Mouse (Mus musculus) adrenal gland, postnatal 25 days (tissue): ENCODE measurements around the gene Slc35f2. TPM values are rescaled to one million over a fixed set of nuclear protein-coding genes. Genes with fewer than 3 reads are reported as not detected.

Experiments used
- DNase-seq: peaks from one replicate; pipeline ENCODE4 v3.0.0; 2021; ENCODE audit warnings: mixed read lengths
- long read RNA-seq: library from polyadenylated mRNA; stranded (forward); transcript quantifications from one replicate; pipeline ENCODE4 v2.0.0, GENCODE M21; 2021
- total RNA-seq: library from RNA; stranded (reverse); gene quantifications from 2 replicates; pipeline ENCODE4 v1.2.3, GENCODE M21; 2021

The Slc35f2 gene
- total RNA-seq = 1.0 TPM in 1 of 2 replicates, not detected in the other
- long read RNA-seq, partial matches to known transcripts = 1 of 1 reads
- long read RNA-seq, other reads (novel, unspliced or antisense) = 0 of 1 reads

DNA sequence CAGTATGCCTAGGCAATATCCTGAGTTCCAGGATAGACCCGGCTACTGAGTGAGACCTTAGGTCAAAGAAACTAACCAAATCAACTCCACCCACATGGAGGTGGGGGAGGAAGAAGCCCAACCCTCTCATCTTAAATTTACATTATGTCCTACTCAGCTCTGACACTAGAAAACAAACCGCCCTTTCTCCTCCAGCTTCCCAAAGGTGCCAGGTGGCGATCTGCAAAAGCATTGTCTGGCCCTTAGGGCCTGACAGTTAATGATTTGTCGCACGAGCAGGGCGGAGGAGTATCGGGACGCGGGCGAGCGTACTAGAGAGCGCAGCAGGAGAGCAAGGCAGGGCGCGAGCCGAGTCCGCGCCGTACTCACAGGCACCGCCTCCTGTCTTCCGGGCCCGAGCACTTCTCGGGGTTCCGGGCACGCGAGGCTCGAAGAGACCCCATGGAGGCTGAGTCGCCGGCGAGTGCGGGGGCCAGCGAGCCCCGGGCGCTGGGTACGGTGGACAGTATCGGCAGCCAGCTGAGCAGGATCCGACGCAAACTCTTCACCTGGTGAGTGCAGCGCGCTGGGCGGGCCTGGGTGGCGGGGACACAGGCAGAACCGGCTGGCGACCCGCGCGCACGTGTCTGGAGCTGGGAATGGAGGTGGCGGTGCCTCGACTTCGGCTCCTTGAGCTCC, at the start of gene Slc35f2:
TSS of gene Slc35f2 (plus strand) at position 195 of the 678 bp plus-strand sequence.
- peak; percentile 22 for DNase-seq

DNA sequence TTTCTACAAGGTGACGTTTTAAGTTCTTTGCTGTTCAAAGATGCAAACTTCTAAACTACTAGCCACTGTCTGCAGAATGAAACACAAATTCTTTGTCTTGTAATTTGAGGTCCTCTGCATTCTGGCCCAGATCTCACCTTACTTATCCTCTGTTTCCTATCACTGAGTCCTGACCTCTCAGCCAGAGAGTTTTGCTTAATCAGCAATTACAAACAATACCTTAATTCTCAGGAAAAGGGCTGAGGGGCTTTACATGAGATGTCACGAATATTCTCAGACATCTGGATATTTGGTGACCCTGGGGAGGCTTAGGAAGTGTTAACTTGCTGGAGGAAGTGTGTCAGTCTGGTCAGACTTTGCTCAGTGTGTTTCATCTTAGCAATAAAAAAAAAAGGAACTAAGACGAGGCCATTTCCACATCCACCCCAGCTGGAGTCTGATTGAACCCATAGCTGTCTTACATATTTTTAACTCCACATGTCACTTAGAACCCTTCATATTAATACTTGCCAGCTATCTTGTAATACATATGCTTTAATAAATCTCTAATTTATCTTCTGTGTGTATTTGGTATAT, 30.4 kb upstream of the Slc35f2 start:
- DNase-seq = no peak

DNA sequence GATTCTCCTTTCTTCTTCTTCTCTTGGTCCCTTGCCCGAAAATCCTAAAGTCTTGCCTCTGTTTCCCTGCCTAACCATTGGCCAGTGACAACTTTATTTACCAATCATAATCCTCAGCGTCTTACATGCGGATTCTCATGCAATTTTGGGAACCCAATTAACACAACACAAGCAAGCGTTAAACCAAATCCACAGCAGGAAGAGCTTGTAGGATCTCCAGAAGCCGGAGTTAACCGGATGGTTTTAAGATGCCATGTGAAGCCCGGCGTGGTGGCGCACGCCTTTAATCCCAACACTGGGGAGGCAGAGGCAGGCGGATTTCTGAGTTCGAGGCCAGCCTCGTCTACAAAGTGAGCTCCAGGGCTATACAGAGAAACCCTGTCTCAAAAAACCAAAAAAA, 20.9 kb upstream of the Slc35f2 start:
- no peak for DNase-seq

DNA sequence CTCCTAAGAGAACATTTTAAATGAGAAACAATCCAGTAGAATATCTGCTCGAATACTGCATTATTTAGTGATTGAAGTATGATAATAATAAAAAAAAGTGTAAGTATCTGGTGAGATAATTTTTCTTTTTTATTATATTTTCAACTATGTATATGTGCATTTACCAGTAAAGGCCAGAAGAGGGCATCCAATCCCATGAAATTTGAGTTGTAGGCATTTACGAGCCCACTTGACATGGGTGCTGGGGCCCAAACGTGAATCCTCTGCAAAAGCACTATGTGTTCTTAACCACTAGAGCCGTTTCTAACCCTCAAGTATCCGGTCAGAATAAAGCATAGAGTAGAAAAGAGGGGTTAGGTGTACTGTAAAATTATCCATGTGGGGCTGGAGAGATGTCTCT, 20.4 kb upstream of the Slc35f2 start:
- no peak for DNase-seq

DNA sequence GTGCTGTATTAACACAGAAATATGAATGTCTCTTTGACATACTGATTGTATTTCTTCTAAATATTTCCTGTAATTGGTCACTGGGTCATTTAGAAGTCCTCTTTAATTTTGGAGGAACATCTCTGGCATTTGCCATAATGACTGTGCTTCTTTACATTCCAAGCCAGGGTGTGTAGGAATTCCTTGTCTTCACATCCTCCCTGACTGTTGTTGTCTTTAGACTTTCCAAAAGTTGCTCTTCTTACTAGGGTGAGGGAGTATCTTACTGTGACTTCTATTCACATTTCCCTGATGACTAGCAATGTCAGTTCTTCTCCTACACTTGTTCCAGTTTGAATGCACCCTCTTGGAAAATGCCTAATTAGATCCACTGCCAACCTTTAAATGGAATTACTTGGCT, 16.5 kb upstream of the Slc35f2 start:
- no peak for DNase-seq

DNA sequence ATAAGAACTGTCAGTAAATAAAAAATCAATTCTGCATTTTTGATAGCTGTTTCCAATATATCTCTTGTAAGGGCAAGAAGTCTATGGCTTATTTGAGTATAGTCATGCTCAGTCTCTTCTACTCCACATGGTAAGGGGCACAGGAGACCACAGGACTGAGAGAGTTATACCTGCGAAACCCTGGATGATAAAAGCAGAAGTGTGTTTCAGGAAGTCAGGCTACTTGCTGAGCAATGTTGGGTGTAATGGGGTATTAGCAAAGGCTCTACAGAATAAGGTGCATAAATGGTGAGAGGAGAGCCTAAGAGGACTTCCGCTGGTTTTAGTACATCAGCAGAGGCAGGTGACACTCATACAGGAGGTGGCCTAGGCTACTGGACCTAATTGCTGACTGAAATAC, 13.2 kb upstream of the Slc35f2 start:
- DNase-seq = no peak

DNA sequence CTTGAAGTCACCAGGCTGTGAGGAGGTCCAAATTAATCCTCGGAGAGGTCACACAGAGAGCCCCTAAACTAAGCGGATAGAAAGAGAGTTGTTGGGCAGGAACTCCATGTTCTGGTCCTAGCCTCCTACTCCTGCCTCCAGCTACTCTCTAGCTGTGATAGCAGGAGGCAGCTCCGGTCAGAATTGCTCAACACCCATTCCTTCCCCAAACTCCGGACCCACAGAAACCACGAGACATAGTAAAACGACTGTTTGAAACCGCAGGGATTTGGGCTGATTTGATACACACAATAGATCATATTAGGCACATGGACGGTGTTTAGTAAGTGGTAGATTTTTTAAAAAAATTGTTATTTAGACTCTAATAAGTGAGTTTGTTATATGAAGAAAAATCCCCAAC, 6.6 kb upstream of the Slc35f2 start:
- no peak for DNase-seq

DNA sequence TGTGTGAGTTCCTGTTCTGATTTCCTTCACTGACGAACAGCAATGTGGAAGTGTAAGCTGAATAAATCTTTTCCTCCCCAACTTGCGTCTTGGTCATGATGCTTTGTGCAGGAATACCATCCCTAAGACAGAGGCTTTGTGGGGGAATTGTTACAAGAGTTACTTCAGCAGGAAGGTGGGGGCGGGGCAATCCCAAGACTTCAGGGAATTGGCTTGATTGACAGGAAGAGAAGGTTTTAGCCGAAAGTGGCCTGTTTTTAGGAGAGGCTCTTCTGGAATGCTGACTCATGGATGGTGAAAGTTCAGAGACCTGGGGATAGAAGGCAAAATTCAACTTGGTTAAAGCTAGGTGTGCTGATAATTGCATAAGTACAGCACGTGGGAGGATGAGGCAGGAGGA, 2.9 kb upstream of the Slc35f2 start:
- no peak for DNase-seq

DNA sequence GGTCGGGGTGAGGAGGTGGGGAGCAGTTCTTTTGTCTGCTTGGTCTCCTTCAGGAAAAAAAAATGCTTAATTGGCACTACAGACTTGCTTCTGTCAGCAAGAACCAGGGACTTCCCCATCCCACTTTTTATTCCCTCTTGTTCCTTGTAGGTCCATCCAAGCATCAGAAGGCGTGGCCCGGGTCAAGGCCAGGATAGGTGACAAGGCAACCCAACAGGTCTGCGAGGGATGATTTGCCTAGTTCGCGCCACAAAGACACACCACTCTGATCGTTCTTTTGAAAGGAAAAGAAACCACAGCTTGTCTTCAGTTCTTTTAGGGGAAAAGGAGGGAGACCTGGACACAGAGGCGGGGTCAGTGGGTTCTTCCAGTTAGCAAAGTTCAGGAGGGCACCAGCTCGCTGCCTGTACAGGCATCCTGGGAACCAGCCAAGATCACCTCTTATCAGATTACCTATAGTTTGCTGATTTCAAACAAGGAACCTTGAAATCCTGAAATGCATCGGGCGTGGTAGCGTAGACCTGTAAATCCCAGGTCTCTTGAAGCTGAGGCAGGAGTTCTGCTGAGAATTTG, 481 bp upstream of the Slc35f2 start:
- no peak for DNase-seq

DNA sequence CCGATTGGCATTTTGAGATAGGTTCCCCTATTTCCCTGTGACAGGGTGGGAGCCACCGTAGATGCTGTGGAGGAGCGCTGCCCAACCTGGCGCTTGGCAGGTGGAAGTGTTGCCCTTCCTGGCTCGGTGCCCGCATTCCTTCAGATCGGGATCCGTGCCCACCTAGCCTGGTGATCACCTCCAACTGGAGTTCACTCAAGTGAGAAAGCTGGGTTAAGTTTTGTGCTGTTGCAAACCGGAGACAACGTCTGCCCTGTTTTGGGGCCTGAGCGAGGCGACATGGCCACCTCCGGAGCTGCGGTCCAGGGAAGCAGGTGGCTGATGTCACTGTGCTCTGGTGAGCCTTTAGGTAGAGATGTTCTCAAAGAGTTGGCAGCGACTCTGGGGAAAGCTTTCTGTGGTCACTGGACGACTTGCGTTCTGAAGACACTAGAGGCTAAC, 803 bp downstream of the Slc35f2 start:
- peak; percentile 8 for DNase-seq

DNA sequence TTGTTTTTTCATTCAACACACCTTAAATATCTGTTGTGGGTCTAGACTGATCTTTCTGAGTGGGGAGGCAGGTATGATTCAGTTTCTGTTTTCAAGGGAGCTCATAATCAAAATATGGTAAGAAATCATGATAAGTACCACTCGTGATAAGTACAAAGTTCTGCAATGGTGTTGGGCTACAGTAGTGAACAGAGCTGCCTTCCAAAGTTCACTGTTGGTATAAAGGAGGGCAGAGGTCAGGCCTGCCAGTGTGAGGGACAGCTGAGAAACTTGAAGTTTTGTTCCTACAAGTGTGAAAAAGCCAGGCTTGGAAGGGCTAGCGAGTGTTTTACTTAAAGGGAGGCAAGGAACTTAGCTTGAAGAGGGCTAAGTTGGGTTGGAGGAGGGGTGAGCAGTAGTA, 4.2 kb downstream of the Slc35f2 start:
- DNase-seq = no peak

DNA sequence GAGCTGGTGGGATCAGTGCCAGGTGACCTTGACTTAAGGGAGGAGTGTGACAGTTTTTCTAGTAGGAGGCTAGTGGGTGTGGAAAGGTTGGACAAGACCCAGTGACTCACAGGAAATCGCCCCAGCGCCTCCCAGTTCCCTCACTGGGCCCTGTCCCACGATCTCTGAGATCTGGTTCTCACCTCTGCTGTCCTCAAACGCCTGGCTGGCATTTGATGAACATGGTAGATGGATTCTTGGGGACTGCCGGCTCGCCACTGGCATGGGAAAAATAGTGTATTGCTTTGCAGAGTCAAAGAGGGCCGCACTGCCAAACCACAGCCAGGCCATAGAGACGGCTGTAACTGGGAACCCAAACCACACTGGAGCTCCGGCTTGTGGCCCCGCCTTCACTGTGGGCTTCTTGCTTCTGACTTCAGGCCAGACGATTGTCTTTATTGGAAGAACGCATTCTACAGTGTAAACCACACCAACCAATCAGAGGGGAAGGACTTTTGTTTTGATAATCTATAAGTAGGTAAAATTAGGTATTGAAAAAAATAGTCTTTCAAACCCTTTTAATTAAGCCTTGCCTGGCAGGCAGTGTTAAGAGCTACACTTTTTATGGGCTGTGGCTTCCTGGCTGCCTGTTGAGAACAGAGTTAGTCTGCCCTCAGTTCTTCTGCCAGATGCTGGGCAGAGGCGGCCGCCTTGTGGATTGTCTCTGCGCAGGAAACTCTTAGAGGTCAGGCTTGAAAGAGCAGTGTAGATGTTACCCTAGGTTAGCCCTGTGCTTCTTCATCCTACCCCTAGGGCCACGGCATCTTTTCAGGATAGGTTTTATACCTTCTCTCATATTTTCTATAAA, 15.4 kb downstream of the Slc35f2 start:
- peak; percentile 20 for DNase-seq

DNA sequence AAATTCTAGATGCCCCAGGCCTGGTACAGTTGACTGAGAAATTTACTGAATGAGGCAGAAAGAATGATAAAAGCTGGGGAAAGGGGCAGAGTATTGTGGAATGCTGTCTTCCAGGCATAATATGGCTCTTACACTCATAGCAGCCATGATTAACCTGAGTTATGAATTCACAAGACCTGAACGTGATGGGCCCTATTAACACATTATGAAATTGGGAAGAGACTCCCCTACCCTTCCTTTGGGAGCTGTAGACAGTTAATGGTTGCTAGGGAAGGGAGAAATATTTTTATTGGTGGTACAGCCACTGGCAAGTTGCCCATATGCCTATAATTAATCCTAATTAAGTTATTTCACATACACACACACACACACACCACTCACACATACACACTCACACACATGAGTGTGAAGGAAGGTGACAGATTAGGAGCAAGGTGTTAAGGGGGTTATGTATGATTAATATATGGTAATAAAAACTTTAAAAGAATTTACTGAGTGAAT, 22.5 kb downstream of the Slc35f2 start:
- DNase-seq = no peak

DNA sequence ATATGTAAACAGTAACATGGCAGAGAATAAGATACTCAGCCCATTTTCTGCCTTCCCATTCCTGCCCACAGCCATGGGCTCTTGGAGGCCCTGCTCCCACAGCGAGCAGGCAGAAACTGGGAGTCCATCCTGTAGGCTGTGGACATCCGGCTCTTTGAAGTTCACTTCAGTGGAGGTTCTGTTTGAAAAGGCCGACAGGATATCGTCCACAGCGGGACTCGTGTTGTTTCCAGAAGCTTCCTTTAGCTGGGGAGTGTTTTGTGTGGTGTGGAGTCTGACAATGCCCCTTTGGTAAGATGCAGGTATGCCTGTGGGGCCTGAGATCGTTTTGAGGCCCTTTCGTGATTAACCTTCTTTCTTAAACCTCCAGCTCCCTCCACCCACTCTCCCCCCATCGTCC, 23.2 kb downstream of the Slc35f2 start:
- DNase-seq = no peak

DNA sequence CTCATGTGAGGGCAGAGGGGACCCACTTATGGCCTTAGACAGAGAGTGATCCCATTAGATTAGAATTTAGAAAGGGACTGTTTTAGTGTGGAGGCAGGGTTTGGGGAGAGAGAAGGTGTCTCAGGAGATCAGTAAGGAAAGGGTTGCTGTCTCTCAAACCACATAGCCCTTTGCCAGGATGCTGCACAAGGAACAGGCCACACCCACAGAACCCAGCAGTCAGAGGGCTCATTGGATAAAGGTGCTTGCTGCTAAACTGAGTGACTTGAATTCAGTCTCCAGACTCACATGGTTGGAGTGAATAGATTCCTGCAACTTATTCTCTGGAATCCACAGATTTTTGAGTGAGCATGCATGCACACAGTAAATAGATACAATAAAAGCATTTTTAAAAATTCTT, 24.0 kb downstream of the Slc35f2 start:
- no peak for DNase-seq

DNA sequence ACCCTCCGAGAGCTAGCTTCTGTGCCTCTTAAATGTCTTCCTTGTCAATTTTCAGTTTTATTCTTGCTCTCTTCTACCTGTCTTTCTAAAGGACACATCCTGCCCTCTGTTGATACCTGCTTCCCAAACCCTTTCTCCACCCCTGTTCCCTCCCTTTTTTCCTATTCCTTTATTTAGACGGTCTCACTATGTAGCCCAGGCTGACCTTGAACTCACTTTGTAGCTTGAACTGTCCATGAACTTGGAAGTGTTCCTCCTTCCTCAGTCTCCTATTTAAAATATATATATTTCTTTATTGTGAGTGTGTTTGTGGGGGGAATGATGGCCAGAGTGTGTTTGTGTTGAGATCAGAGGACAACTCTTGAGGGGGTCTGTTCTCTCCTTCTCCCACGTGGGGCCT, 25.0 kb downstream of the Slc35f2 start:
- no peak for DNase-seq

DNA sequence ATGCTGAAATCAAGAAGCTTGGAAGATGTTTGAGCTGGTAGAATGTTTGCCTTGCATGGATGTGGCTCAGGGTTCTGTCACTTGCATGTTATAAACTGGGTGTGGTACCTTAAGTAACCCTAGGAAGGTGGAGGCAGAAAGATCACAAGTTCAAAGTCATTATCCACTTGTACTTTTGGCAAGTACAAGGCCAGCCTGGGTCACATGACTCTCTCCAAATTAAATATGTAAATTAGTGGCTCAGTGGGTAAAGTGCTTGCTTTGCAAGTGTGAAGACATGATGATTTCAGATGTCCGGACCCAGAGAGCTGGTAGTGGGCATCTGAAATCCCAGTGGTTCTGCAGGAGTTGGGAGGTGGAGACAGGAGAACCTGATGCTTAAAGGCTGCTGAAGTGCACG, 25.8 kb downstream of the Slc35f2 start:
- DNase-seq = no peak

DNA sequence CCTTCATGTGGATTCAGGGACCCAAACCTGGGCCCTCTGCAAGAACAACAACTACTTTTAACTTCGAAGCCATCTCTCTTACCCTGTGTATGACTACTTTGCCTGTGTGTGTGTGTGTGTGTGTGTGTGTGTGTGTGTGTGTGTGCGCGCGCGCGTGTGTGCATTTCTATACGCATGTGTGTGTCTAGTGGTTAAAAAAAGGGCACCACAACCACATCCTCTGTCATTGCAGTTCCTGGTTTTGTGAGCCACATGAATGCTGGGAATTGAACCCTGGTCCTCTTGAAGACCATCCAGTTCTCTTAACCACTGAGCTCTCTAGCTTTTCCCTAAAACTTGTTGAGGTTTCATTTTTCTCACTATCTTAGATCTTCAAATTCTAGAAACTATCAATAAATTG, 31.6 kb downstream of the Slc35f2 start:
- DNase-seq = no peak

DNA sequence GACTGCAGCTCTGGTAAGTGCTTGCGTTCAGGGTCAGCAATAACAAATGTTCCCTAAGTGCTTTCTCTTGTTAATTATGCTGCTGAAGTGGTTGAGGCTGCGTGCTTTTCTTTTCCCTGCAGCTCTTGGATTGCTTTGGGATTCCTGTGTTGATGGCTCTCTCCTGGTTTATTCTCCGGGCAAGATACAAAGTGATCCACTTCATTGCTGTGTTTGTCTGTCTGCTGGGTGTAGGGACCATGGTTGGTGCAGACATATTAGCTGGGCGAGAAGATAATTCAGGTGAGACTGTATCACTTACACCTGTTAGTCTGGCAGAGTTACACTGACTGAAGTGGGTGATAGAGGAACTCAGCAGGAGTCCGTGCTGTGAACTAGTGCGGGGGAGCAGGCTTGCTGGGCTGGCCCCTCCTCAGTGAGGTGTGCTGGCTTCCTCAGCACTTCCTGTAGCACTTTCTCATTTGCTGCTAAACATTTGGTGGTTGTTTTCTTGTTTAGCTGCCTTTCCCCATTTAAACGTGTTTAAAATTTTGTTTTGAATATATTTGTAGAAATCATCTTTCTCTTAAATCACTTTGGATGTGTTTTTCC, 35.3 kb downstream of the Slc35f2 start:
- DNase-seq = no peak

DNA sequence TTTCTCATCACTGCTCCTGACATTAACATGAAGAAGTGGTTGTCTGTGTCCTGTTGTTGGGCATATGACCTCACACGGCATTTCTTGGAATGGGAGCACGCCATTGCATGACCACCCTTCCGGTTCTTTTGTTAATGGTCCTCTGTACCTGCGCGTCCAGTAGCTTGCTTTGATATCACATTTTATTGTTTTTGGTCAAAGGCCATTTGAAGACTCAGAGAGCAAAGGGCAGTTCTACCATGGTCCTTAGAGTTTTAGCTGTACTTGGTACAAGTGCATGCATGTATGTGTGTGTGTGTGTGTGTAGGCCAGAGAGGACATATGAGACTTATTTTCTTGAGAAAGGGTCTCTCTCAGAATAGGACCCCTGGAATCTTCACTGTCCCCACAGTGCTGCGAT, 42.1 kb downstream of the Slc35f2 start:
- no peak for DNase-seq

DNA sequence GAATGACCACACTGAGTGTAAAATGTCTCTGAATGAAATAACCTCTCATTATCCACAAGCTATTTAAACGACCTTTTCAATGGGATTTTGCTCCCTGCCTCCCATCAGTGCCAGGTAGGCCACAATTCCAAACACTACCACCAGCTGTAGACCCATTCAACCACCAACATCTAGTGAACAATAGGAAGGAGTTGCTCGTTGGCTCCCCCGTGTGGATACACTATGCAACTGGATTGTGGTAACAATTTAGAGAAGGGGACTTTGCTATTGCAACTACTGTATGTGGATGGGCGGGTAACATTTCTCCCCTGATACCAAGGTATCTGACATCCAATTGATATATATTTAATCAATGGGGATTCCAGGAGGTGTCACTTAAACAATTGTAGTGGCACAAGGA, 47.4 kb downstream of the Slc35f2 start:
- peak; percentile 64 for DNase-seq

DNA sequence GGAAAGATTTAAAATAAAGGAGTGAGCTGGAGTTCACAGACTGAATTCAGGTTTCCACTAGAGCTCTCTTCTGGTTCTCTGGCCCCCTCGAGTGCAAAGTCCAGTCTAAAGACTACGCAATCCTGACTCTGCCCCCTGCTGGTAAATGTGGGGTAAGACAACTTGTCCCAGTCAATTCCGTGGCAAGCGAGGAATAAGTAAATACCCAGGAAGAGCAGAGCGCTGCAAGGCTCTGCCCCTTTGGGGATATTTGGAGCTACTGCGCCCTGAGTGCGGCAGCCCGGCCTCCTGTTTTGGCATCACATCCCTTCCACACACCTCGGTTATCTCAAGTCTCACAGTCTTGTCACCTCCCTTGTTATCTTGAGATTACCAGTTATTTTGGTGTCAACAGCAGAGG, 54.0 kb downstream of the Slc35f2 start:
- DNase-seq = no peak
